Mouse (Mus musculus) kidney, adult 2 months (tissue): Measurements from ENCODE around the gene Tinf2.
A peak's percentile ranks its signal among the peaks of the same experiment; 100 is the strongest.

Experiments used
- CTCF ChIP-seq: fragments of 200-500 bp; conservative IDR thresholded peaks from 2 replicates; pipeline ENCODE4 v1.5.1; 2011; ENCODE audit warnings: low read depth, mild to moderate bottlenecking, control low read depth, low read length, moderate library complexity, mixed read lengths; ENCODE audit not compliant: insufficient read depth, insufficient read length
- POLR2A ChIP-seq: fragments of 200-500 bp; IDR thresholded peaks from one replicate; pipeline ENCODE4 v1.6.1; 2011; ENCODE audit warnings: low read depth, low read length, control low read depth

DNA sequence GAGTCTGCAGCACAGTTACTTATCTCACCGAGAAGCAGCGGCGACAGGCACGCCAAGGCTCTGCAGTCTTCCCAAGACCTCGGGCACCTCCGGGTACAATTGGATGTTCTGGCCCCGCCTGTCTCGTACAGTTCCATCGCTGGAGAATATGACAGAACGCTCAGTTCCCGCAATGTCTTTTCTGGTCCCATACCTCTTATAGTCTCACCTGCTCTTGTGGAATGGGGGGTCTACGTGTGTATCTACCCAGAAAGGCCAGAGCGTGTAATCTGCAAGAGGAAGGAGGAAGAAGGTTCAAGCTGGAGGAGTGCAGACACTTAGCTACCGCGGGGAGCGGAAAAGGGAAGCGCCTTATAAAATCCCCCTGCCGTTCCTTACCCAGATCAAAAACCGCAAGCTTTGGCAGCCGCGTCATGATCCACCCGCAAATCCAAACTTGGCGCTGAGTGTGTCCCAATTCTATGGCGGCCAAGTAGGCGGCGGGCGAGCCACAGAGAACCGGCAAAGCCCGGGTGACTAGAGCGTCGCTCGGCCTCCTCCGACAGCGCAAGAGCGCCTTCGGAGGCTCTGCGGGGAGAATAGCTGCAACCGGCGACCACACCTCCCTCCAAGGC, 21.6 kb downstream of the Tinf2 start, which contains the start of gene Mdp1:
- TF ChIP-seq POLR2A = no peak
- TF ChIP-seq CTCF = peak; percentile 59
